9 mouse cellular contexts compared by ENCODE assay signal in genomic region chr3:153831014-153831872, GRCm38 (mm10). TPM values are rescaled to one million over a fixed set of nuclear protein-coding genes. Genes with fewer than 3 reads are reported as not detected.
A peak's percentile ranks its signal among the peaks of the same experiment; 100 is the strongest.
DNase-seq lines count a peak whose midpoint lies in the region; ATAC-seq and TF ChIP-seq lines count a peak whose summit lies in the region.
"Had no signal": no experiment of that assay in that cellular context is flagged by ENCODE, and none has a peak within 500 bp of the region (broad histone marks: within the 10 kb centered on the region; RNA-seq: fewer than 3 reads in every experiment).

No protein-coding gene starts in this region.

- peak; percentile 22; the same call in 1 of the 2 replicates for TF ChIP-seq CTCF in lung, adult 2 months (IDR thresholded peaks at IDR 0.05; ENCODE audit: insufficient read depth, low read length)
- TF ChIP-seq CTCF in forebrain, postnatal 0 days (IDR thresholded peaks at IDR 0.05; ENCODE audit: low read depth), result peak; percentile 51

- H3K27me3 ChIP-seq in forebrain, postnatal 0 days (ENCODE audit: insufficient read depth, low read length), result no peaks in the 10 kb centered on the region
- no peaks in the 10 kb centered on the region for H3K27me3 ChIP-seq in liver, embryonic 12.5 days (replicated peaks)
- H3K27me3 ChIP-seq: neural tube, embryonic 13.5 days had no signal

- no peak for ATAC-seq in forebrain, postnatal 0 days
- peak; percentile 82 for ATAC-seq in liver, embryonic 12.5 days

- TF ChIP-seq POLR2A in lung, adult 2 months (IDR thresholded peaks at IDR 0.05; ENCODE audit: borderline replicate concordance, extremely low read depth, low read depth, low read length), result no peak

- 71% methylated on average over 11 of the region's 11 CpGs for WGBS in lung, adult 2 months
- WGBS in forebrain, postnatal 0 days, result 76% methylated on average over 11 of the region's 11 CpGs
- WGBS in liver, embryonic 12.5 days (ENCODE audit: insufficient replicate concordance), result 49% methylated on average over 11 of the region's 11 CpGs

- H3K9me3 ChIP-seq in forebrain, postnatal 0 days (ENCODE audit: low read length), result no peaks in the 10 kb centered on the region
- H3K9me3 ChIP-seq in liver, embryonic 12.5 days (replicated peaks), result no peaks in the 10 kb centered on the region
- H3K9me3 ChIP-seq: neural tube, embryonic 13.5 days had no signal

- H3K27ac ChIP-seq in forebrain, postnatal 0 days (ENCODE audit: low read depth, low read length), result no peak overlapping the region
- H3K27ac ChIP-seq in liver, embryonic 12.5 days, result peak overlapping the region; percentile 87
- H3K27ac ChIP-seq: neural tube, embryonic 13.5 days had no signal

- H3K4me1 ChIP-seq in lung, adult 2 months (ENCODE audit: control insufficient read depth, insufficient read depth, low read length), result no peaks in the 10 kb centered on the region
- H3K4me1 ChIP-seq in forebrain, postnatal 0 days (ENCODE audit: insufficient read depth), result no peaks in the 10 kb centered on the region
- H3K4me1 ChIP-seq in liver, embryonic 12.5 days, result peaks cover 68% of the 10 kb centered on the region
- H3K4me1 ChIP-seq: neural tube, embryonic 13.5 days had no signal

- no peak overlapping the region for H3K4me2 ChIP-seq in forebrain, postnatal 0 days (ENCODE audit: low read depth)
- peak overlapping the region; percentile 62 for H3K4me2 ChIP-seq in liver, embryonic 12.5 days
- H3K4me2 ChIP-seq: neural tube, embryonic 13.5 days had no signal

- no peak overlapping the region for H3K9ac ChIP-seq in forebrain, postnatal 0 days
- peak overlapping the region; percentile 64 for H3K9ac ChIP-seq in liver, embryonic 12.5 days
- H3K9ac ChIP-seq: neural tube, embryonic 13.5 days had no signal

- H3K4me3 ChIP-seq in lung, adult 2 months (replicated peaks; ENCODE audit: extremely low read depth, low read depth, low read length), result no peak overlapping the region
- H3K4me3 ChIP-seq in forebrain, postnatal 0 days (ENCODE audit: low read depth, low read length), result no peak overlapping the region
- H3K4me3 ChIP-seq in liver, embryonic 12.5 days, result no peak overlapping the region
- H3K4me3 ChIP-seq: neural tube, embryonic 13.5 days had no signal

- H3K36me3 ChIP-seq in forebrain, postnatal 0 days (ENCODE audit: insufficient read depth), result no peaks in the 10 kb centered on the region
- no peaks in the 10 kb centered on the region for H3K36me3 ChIP-seq in liver, embryonic 12.5 days
- H3K36me3 ChIP-seq: neural tube, embryonic 13.5 days had no signal

- no peak for DNase-seq in lung, adult 2 months
- DNase-seq in lung, postnatal 10 days, result no peak
- DNase-seq in cerebellum, adult 18-20 months, result peak; percentile 80 to 83
- no peak for DNase-seq in forebrain, postnatal 0 days
- DNase-seq in thymus, postnatal 10 days (ENCODE audit: low spot score in 2 of 2), result peak; percentile 14 to 40
- no peak for DNase-seq in ovary, postnatal 14 days (ENCODE audit: low spot score)
- no peak for DNase-seq in frontal cortex, postnatal 14 days (ENCODE audit: low spot score in 2 of 2)

RNA-seq across cellular contexts. Expression of gene Asb17, which starts 12.8 kb away (rescaled TPM):
- polyA plus RNA-seq in lung, adult 2 months (2012; rRNA removed), result not detected in 2 replicates
- total RNA-seq in forebrain, postnatal 0 days (2014; rRNA removed), result not detected in 2 replicates
- polyA plus RNA-seq in forebrain, postnatal 0 days (2015; fragmentation: Nextera tagmentation; extraction: Ambion mirVana), result not detected in 2 replicates
- polyA plus RNA-seq in liver, embryonic 12.5 days (2016; fragmentation: Nextera tagmentation; extraction: Ambion mirVana), result 5.3 and 6.4 TPM in 2 replicates

Comparison
In these comparisons a context has a peak if more than half of its experiments do, and no peak if none do; other contexts are left out.
1. DNase-seq: peak in cerebellum, adult 18-20 months (2 of 2) and thymus, postnatal 10 days (2 of 2); none in lung, adult 2 months (single experiment), lung, postnatal 10 days (single experiment), forebrain, postnatal 0 days (single experiment), ovary, postnatal 14 days (single experiment) and frontal cortex, postnatal 14 days (0 of 2).